Mouse (Mus musculus): Measurements from ENCODE around the gene Gm8300.
"Not testable (repeated sequence)": the region's sequence is repeated elsewhere in the genome, so short reads cannot be mapped to it uniquely, and the experiment has no call there.

GRCm38 (mm10) chr12:87514016-87514415, at the start of gene Gm8300:
- not testable (repeated sequence) for TF ChIP-seq CTCF (IDR thresholded peaks at IDR 0.05 in 2 of 3, conservative IDR thresholded peaks at IDR 0.05 in 1 of 3; ENCODE audit: control insufficient read depth in 1 of 3, insufficient read depth in 1 of 3, low read depth in 2 of 3, low read length in 3 of 3, poor library complexity in 1 of 3, severe bottlenecking in 1 of 3); JUND (IDR thresholded peaks at IDR 0.05; ENCODE audit: low read depth, low read length); POLR2AphosphoS5 (IDR thresholded peaks at IDR 0.05; ENCODE audit: borderline replicate concordance, low read depth, low read length); EP300 (IDR thresholded peaks at IDR 0.05; ENCODE audit: low read depth in 1 of 2, low read length in 2 of 2); POLR2A (IDR thresholded peaks at IDR 0.05; ENCODE audit: control insufficient read depth in 1 of 2, insufficient read depth in 1 of 2, low read depth in 1 of 2, low read length in 2 of 2, poor library complexity in 1 of 2); TCF12 (IDR thresholded peaks at IDR 0.05; ENCODE audit: low read depth, low read length); USF1 (IDR thresholded peaks at IDR 0.05; ENCODE audit: low read depth, low read length); TBP (IDR thresholded peaks at IDR 0.05; ENCODE audit: low read depth, low read length); MYC (IDR thresholded peaks at IDR 0.05; ENCODE audit: low read depth, low read length); GATA1 (IDR thresholded peaks at IDR 0.05; ENCODE audit: low read depth, low read length); ZC3H11A (IDR thresholded peaks at IDR 0.05; ENCODE audit: low read depth, low read length); BHLHE40 (IDR thresholded peaks at IDR 0.05; ENCODE audit: borderline replicate concordance, low read depth, low read length); TAL1 (IDR thresholded peaks at IDR 0.05; ENCODE audit: low read length)
